Mouse (Mus musculus) left cerebral cortex, postnatal 14 days (tissue): Measurements from ENCODE around the gene Hmces. TPM values are rescaled to one million over a fixed set of nuclear protein-coding genes. Genes with fewer than 3 reads are reported as not detected.

Experiments used
- DNase-seq, 2 experiments: peaks; one replicate each; pipeline ENCODE4 v3.0.0; 2021 to 2022; ENCODE audit warnings: low spot score in 2 of 2, mixed read lengths in 1 of 2
- intact Hi-C: fragments of 180-260 bp; cut with DNase I; formaldehyde crosslinking; loops from one replicate; pipeline ENCODE4 v1.15.1; 2025
- long read RNA-seq, 2 experiments: library from polyadenylated mRNA; stranded (forward); transcript quantifications; one replicate each; pipeline ENCODE4 v2.0.0; 2021
- total RNA-seq, 2 experiments: library from RNA; stranded (reverse); gene quantifications; 2 replicates each; pipeline ENCODE4 v1.2.3; 2021

The Hmces gene
- 10 to 100 TPM; 28.0 to 28.3 TPM for total RNA-seq
- long read RNA-seq, experiment 1, transcript Hmces-201 (7 exons, 1,464 nt): major isoform, 18 of 24 reads
- long read RNA-seq, experiment 1, transcript Hmces-202 (6 exons, 1,572 nt): minor isoform, 5 of 24 reads
- long read RNA-seq, experiment 1, partial matches to known transcripts: 0 of 24 reads
- long read RNA-seq, experiment 1, other reads (novel, unspliced or antisense): 1 of 24 reads
- long read RNA-seq, experiment 2, transcript Hmces-201 (7 exons, 1,464 nt): major isoform, 12 of 18 reads
- long read RNA-seq, experiment 2, partial matches to known transcripts: 0 of 18 reads
- long read RNA-seq, experiment 2, other reads (novel, unspliced or antisense): 2 of 18 reads

GRCm38 (mm10) chr6:87913661-87914325, at the start of gene Hmces:
Gene Hmces, plus strand, starts transcription at chr6:87913935.
- intact Hi-C loops: loop anchor here (5.0 kb wide), 2 partner anchors 69 to 84 kb away; partner anchors contain the start of gene H1fx
- DNase-seq: peak in 1 of 2 experiments; percentile 54

DNA sequence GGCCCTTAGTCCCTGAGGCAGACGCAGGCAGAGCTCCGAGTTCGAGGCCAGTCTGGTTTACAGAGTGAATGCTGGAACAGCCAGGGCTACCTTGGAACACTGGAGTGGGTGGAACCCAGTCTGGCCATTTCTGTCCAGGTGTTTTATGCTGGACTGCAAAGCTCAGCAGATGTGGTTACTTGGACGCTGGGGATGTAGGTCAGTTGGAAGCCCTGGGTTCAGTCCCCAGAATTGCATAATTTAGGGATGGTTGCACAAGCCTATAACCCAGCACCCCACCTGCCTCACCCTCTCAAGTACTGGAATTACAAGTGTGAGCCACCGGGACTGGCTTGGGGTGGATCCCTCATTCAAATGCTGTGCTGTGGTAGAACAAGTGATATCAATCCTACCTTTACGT, 47.5 kb upstream of the Hmces start:
- no peak for DNase-seq

GRCm38 (mm10) chr6:87867256-87867655, 46.5 kb upstream of the Hmces start:
- intact Hi-C loops: no loop called here
- no peak for DNase-seq

More for the DNA sequence above, 47.5 kb upstream of the Hmces start:
- intact Hi-C loops: no loop called here

DNA sequence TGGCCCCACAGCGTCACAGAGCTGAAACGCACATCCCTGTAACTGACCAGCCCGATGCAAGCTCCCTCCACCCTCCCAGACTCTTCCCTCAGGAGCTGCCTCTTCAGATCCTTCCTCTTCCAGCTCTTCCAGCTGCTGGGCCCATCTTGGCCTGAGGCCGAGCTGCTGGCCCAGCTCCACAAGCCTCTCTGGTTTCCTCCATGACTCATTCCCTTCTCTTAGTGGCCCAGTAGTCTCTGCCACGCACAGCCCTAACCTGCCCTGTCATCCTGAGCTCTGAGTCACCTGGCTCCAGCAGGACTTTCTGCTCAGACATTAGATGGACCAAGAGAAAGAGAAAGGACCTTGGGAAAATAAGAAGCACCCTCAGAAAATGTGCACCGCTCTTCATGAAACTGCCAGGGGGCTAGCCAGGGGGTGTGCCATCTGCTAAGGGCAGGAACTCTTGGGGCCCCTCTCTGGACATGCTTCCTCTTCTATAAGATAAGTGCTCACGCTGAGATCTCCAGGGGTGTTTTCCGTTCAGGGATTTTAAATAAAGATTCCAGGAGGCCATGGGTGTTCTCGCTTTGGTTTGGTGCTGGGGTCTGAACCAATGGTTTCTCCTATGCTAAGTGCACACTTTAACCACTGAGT, 44.7 kb upstream of the Hmces start:
- intact Hi-C loops: no loop called here
- DNase-seq: peak in 1 of 2 experiments; percentile 25

DNA sequence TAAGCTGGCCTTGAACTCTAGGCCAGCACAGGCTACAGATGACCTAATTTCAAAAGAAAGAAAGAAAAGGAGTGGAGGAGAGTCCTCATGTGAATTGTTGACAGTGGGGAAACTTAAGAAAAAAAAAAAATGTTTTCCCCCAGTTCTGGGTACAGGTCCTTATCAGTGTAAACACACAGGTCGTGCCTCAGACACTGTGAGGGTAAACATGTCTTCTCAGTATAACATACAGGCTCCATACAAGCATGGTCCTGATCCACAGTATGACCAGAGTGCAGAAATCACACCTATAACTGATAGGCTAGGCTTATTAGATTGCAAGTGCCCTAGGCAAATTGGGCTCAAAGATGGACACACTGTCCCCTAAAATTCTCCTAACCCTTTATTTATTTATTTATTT, 43.3 kb upstream of the Hmces start:
- intact Hi-C loops: no loop called here
- DNase-seq: no peak

- intact Hi-C loops: no loop called here
- no peak for DNase-seq
These were observed 42.5 kb upstream of the Hmces start for GRCm38 (mm10) chr6:87871240-87871639.

DNA sequence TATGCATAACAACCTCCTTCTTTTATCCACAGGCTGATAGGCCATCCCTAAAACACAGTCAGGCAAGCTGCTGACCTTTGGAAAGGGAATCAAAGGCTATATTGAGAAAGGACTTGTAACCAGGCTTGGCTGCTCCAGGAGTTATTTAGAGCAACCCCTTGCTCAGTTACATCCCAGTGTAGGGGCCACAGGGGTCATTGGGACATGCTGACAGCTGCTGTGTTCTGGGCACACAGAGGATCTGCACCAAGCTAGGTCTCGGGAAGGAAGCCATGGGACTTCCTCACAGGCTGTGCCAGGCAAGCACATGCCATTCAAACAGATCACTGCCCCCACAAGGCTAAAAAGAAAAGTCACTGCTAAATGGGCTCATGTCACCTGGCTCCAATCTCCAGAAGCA, 40.6 kb upstream of the Hmces start:
- DNase-seq: no peak
- intact Hi-C loops: no loop called here

DNA sequence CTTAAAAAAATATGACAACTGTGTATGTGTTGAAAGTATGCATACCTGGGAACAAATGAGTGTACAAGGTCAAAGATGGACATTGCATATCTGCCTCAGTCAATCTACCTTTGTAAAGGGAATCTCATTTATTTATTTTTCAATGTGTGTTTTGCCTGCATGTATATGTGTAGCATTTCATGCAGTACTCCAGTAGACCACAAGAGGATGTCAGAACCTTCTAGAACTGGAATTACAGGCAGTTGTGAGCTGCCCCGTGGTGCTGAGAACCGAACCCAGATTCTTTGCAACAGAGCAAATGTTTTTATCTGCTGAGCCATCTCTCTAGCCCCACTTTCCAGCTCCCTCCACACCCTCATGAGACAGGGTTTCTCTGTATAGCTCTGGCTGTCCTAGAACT, 39.8 kb upstream of the Hmces start:
- DNase-seq: no peak
- intact Hi-C loops: no loop called here

DNA sequence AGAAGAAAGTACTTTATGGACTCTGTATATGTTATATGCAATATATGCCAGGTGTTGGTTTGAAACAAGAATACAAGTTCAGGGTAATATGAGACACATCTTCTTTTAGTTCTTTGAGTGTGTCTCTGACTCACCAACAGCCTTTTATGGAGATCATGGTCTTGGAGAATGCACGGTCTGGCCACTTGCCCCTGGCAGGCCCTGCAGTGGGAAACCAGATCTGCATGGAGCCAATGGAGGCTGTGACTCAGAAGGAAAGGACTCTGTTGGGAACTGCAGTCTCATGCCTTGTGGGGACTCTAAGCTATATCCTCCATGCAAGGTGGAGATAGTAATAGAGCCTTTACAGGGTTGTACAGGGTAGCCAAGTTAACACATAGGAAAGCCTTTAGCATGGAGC, 38.7 kb upstream of the Hmces start:
- intact Hi-C loops: no loop called here
- DNase-seq: no peak

GRCm38 (mm10) chr6:87875562-87875961, 38.2 kb upstream of the Hmces start:
- intact Hi-C loops: no loop called here
- DNase-seq: no peak

DNA sequence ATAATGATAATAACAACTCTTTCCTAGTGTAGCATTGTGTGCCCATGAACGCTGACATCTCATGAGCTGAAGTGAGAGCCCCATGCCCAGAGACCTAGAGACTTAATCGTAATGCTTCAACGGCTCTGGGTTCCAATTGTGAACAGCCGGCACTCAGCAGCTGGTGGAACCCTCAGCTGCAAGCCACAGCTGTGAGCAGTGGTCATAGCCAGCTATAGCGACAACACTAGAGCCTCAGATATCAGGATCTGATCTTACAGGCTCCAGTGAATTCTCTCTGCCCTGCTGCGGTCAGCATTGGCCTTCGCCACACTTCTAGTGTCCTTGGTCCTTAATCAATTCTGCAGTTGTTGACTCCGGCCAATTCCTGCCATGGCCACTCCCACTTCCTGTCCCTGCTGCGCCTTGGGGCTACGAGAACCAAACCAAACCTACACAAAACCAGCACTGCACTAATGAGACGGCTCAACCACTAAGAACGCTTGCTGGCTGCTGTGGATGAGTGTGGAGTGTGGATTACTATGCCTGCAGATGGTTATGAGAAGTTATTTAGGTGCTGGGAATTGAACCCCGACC, 37.6 kb upstream of the Hmces start:
- intact Hi-C loops: no loop called here
- no peak for DNase-seq

GRCm38 (mm10) chr6:87879010-87879409, 34.7 kb upstream of the Hmces start:
- DNase-seq: no peak
- intact Hi-C loops: no loop called here

DNA sequence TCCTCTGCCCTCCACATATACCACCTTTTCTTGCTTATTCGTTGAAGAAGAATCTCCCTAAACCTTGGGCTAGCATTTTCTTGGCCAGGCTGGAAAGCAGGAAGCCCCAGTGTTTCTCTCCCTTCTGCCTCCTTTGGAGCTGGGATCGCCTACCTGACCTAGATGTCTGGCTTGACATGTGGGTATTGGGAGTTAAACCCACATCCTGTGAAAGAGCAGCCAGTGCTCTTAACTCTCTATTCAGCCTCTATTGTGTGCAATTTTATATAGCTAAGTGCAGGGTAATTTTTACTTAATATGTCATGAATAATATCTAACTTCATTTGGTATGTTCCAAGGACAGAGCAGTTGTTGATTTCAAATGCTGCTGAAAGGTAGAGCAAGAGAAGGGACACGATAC, 34.1 kb upstream of the Hmces start:
- no peak for DNase-seq
- intact Hi-C loops: no loop called here

DNA sequence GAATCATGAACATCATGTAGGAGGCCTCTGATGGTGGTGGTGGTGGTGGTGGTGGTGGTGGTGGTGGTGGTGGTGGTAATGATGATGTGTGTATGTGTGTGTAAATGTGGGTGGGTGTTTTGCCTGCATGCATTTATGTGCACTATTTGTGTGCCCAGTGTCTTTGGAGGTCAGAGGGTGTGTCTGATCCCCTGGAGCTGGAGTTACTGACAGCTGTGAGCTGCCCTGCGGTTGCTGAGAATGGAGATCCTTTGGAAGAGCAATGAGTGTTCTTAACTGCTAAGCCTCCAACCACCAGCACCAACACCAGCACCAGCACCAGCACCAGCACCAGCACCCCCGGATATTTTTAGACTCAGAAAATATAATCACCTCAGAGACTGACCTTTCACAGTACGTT, 31.5 kb upstream of the Hmces start:
- DNase-seq: no peak
- intact Hi-C loops: no loop called here

GRCm38 (mm10) chr6:87882816-87883215, 30.9 kb upstream of the Hmces start:
- intact Hi-C loops: no loop called here
- DNase-seq: peak; percentile 85 to 94

DNA sequence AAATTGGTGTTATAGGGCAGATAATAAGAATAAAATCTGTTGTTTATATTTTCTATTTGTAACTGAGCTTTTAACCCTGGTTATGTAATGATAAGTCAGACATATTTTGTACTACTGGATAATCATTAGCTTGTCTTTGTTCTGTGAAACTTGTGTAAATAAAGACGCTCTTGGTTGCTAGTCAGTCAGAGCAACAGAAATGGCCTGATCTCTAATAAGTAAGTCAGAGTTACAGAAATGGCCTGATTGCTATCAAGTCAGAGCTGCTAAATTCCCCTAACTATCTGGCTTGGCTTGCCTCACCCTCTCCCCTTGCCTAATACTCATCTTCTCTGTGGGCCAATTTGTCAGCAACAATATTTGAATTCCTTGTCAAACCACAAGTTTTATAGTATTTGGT, 27.0 kb upstream of the Hmces start:
- DNase-seq: no peak
- intact Hi-C loops: loop anchor here (5.0 kb wide), 1 partner anchor 44 kb away; no protein-coding TSS in a partner anchor

DNA sequence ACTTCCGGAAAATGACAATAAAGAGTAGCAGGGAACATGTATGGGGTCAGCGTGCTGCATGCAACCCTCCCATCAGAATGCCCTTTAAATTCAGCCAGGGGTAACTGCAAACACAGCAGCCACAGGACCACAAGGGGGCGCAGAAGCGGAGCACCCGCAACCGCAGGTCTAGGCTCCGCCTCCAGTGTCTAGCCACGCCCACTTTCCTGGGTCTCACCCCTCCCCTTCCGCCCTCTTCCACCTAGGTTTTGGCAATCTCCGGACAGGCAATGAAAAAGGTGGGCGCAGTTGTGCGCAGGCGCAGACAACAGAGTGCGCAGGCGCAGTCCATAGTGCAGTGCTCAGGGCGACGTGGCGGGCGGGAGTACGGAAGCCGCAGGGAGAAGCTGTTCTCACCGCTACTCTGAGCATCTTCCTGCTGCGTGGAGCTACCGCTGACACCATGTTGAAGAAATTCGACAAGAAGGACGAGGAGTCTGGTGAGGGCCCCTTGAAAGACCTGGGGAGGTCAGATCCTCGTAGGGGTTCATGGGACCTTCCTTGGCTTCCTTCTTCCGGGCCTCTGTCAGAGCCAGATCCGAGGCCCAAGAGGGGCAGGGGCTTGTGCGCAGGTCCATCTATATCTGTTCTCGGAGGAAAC, 26.0 kb upstream of the Hmces start, which contains the start of gene Copg1:
TSS of gene Copg1 (plus strand) at position 221 of the 640 bp plus-strand sequence.
- peak; percentile 100 for DNase-seq
- intact Hi-C loops: loop anchor here (5.0 kb wide), 1 partner anchor 45 kb away; no protein-coding TSS in a partner anchor

DNA sequence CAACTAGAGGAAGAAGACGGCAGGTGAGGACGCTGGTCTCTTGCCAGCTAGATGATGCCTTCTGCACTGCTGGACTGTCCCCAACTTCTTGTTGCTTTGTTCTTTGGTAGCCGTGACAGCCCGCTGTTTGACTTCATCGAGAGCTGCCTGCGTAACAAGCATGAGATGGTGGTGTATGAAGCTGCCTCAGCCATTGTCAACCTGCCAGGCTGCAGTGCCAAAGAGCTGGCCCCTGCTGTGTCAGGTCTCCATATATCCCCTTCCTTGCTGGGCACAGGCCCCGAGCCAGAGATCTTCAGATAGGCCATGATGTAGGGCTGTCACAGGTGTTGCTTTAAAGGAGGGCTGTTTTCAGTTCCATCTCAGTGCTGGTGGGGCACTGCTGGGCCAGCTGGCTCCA, 19.8 kb upstream of the Hmces start:
- DNase-seq: no peak
- intact Hi-C loops: no loop called here

DNA sequence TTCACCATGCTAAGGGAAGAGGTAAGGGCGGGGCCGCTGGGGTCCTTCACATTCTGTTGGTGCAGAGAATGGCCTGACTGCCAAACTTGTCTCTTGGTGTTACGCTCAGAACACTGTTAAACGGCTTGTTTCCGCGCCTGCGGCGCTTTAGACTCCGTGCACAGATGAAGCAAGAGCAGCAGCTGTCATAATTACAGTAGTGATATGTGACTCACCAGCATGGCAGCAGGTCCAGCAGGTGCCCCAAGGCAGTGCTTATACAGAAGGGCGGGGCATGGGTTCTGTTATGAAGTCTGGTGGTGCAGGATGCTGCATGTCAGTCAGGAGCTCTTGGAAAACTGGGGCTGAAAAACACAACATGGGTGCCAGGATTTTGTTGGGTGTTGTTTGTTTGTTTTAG, 15.7 kb upstream of the Hmces start:
- intact Hi-C loops: no loop called here
- no peak for DNase-seq

- intact Hi-C loops: loop anchor here (10.0 kb wide), 1 partner anchor 178 kb away; the partner anchor contains the start of gene Rpn1
- DNase-seq: no peak
These were observed 7.1 kb upstream of the Hmces start for GRCm38 (mm10) chr6:87906632-87907031.
